In genomic region chr11:51850741-51851330, GRCm38 (mm10) we compare ENCODE assay signal across 27 mouse cellular contexts. TPM values are rescaled to one million over a fixed set of nuclear protein-coding genes. Genes with fewer than 3 reads are reported as not detected.
DNase-seq lines count a peak whose midpoint lies in the region; ATAC-seq and TF ChIP-seq lines count a peak whose summit lies in the region.
"Had no signal": no experiment of that assay in that cellular context is flagged by ENCODE, and none has a peak within 500 bp of the region (broad histone marks: within the 10 kb centered on the region; RNA-seq: fewer than 3 reads in every experiment).

No protein-coding gene starts in this region.

- peaks cover 8% of the 10 kb centered on the region; the same call in 1 of the 2 replicates for H3K36me3 ChIP-seq in lung, embryonic 14.5 days (ENCODE audit: insufficient read depth)
- no peaks in the 10 kb centered on the region for H3K36me3 ChIP-seq in kidney, adult 2 months (ENCODE audit: control insufficient read depth, insufficient read depth, low read length)
- H3K36me3 ChIP-seq: forebrain, embryonic 12.5 days; forebrain, embryonic 15.5 days; heart, embryonic 12.5 days; heart, embryonic 15.5 days; hindbrain, embryonic 10.5 days; hindbrain, embryonic 13.5 days had no signal

- peaks cover 12% of the 10 kb centered on the region; the same call in 1 of the 2 replicates for H3K4me1 ChIP-seq in lung, embryonic 14.5 days (ENCODE audit: insufficient read depth)
- peaks cover 7% of the 10 kb centered on the region; the same call in 1 of the 2 replicates for H3K4me1 ChIP-seq in kidney, adult 2 months (ENCODE audit: control insufficient read depth, insufficient read depth, low read length)

- H3K4me3 ChIP-seq in lung, embryonic 14.5 days (ENCODE audit: low read depth, low read length): no peak overlapping the region
- H3K4me3 ChIP-seq in kidney, adult 2 months (ENCODE audit: insufficient read depth, low read depth, low read length): no peak overlapping the region
- H3K4me3 ChIP-seq: embryonic facial prominence, embryonic 15.5 days; forebrain, embryonic 12.5 days; forebrain, embryonic 15.5 days; heart, embryonic 12.5 days; heart, embryonic 15.5 days; hindbrain, embryonic 10.5 days; hindbrain, embryonic 13.5 days had no signal

- ATAC-seq in lung, embryonic 14.5 days (ENCODE audit: insufficient read depth): no peak
- ATAC-seq: CD4-positive, CD25-positive, alpha-beta regulatory T cell, adult 4 months; forebrain, embryonic 15.5 days; hindbrain, embryonic 16.5 days; Patski had no signal

- DNase-seq in lung, embryonic 14.5 days: peak; percentile 31
- DNase-seq in lung, postnatal 4 days: no peak
- DNase-seq in NIH3T3 (ENCODE audit: low read depth): peak; percentile 57
- peak; percentile 13 for DNase-seq in brain, embryonic 14.5 days (ENCODE audit: low read depth)
- no peak for DNase-seq in kidney, adult 2 months
- DNase-seq in kidney, postnatal 10 days: no peak
- DNase-seq: adrenal gland, postnatal 10 days; adrenal gland, postnatal 36 days; cerebellum, adult 11-12 months; cerebellum, adult 8-10 months; cerebellum, postnatal 10 days; cerebellum, postnatal 36 days; embryo, embryonic 11 days; gastrocnemius, postnatal 25 days; heart, adult 18-20 months; heart, postnatal 10 days; heart, postnatal 36 days had no signal

- no peak for TF ChIP-seq POLR2A in brain, embryonic 14.5 days (IDR thresholded peaks at IDR 0.05; ENCODE audit: borderline replicate concordance, extremely low read depth, insufficient read depth, insufficient read length, poor library complexity, severe bottlenecking)
- no peak for TF ChIP-seq POLR2A in kidney, adult 2 months (IDR thresholded peaks at IDR 0.05; ENCODE audit: low read depth, low read length)

- H3K9me3 ChIP-seq in lung, embryonic 14.5 days (ENCODE audit: low read depth, low read length): no peaks in the 10 kb centered on the region
- H3K9me3 ChIP-seq: embryonic facial prominence, embryonic 15.5 days; forebrain, embryonic 12.5 days; forebrain, embryonic 15.5 days; heart, embryonic 12.5 days; heart, embryonic 15.5 days; hindbrain, embryonic 10.5 days; hindbrain, embryonic 13.5 days had no signal

- H3K4me2 ChIP-seq in lung, embryonic 14.5 days: no peak overlapping the region
- H3K4me2 ChIP-seq: embryonic facial prominence, embryonic 15.5 days; forebrain, embryonic 12.5 days; forebrain, embryonic 15.5 days; heart, embryonic 12.5 days; heart, embryonic 15.5 days; hindbrain, embryonic 13.5 days had no signal

- no peak overlapping the region for H3K9ac ChIP-seq in lung, embryonic 14.5 days
- H3K9ac ChIP-seq: embryonic facial prominence, embryonic 15.5 days; forebrain, embryonic 12.5 days; forebrain, embryonic 15.5 days; heart, embryonic 12.5 days; heart, embryonic 15.5 days; hindbrain, embryonic 13.5 days had no signal

- no peak overlapping the region for H3K27ac ChIP-seq in lung, embryonic 14.5 days (ENCODE audit: low read depth)
- no peak overlapping the region for H3K27ac ChIP-seq in kidney, adult 2 months (ENCODE audit: insufficient read depth, low read depth, low read length)
- H3K27ac ChIP-seq: embryonic facial prominence, embryonic 15.5 days; forebrain, embryonic 12.5 days; forebrain, embryonic 15.5 days; heart, embryonic 15.5 days; hindbrain, embryonic 10.5 days; hindbrain, embryonic 13.5 days had no signal

- 72% methylated on average over 11 of the region's 11 CpGs for WGBS in lung, embryonic 14.5 days
- 85% methylated on average over 11 of the region's 11 CpGs for WGBS in kidney, adult 2 months

- no peaks in the 10 kb centered on the region for H3K27me3 ChIP-seq in lung, embryonic 14.5 days (ENCODE audit: insufficient read depth, low read length)
- H3K27me3 ChIP-seq in kidney, adult 2 months (replicated peaks; ENCODE audit: control insufficient read depth, insufficient read depth, low read length): no peaks in the 10 kb centered on the region
- H3K27me3 ChIP-seq: embryonic facial prominence, embryonic 15.5 days; forebrain, embryonic 15.5 days; heart, embryonic 15.5 days; Patski had no signal

- no peak for TF ChIP-seq CTCF in lung, embryonic 14.5 days (IDR thresholded peaks at IDR 0.05; ENCODE audit: low read depth)
- TF ChIP-seq CTCF in brain, embryonic 14.5 days (IDR thresholded peaks at IDR 0.05; ENCODE audit: borderline replicate concordance, extremely low read depth, insufficient read depth, insufficient read length): no peak
- no peak for TF ChIP-seq CTCF in kidney, adult 2 months (conservative IDR thresholded peaks at IDR 0.05; ENCODE audit: insufficient read depth, insufficient read length, low read depth, low read length)

RNA-seq across cellular contexts. Expression of gene Jade2, which starts 6.6 kb away (rescaled TPM):
- polyA plus RNA-seq in lung, embryonic 14.5 days (2014; fragmentation: Nextera tagmentation; extraction: Ambion mirVana): 1.3 and 1.6 TPM in 2 replicates
- 0.93 and 1.1 TPM in 2 replicates for polyA plus RNA-seq in brain, embryonic 14.5 days (2012; rRNA removed)
- polyA plus RNA-seq in kidney, adult 2 months (2012; rRNA removed): 13.4 and 13.8 TPM in 2 replicates

Comparison
In these comparisons a context has a peak if more than half of its experiments do, and no peak if none do; other contexts are left out.
1. DNase-seq: peak in lung, embryonic 14.5 days (single experiment), NIH3T3 (single experiment) and brain, embryonic 14.5 days (single experiment); none in lung, postnatal 4 days (0 of 2), kidney, adult 2 months (single experiment) and kidney, postnatal 10 days (single experiment).